Mouse (Mus musculus): ENCODE results near the gene Rgs2. TPM values are rescaled to one million over a fixed set of nuclear protein-coding genes. Genes with fewer than 3 reads are reported as not detected.

Rgs2 gene
- polyA plus RNA-seq, 1 experiment, result 1.6 TPM

GRCm38 (mm10) chr1:144002036-144002714 lies 1.8 kb downstream of the Rgs2 start:
- Histone ChIP-seq H3K4me1 (ENCODE audit: control insufficient read depth, insufficient read depth, insufficient read length, low read length) (no peaks in the 10 kb centered on the region), H3K36me3 (ENCODE audit: control insufficient read depth, insufficient read depth, low read length) (peaks cover 5% of the 10 kb centered on the region), H3K27me3 (ENCODE audit: control insufficient read depth, insufficient read depth, low read length) (no peaks in the 10 kb centered on the region), H3K27ac (ENCODE audit: insufficient read depth, low read depth, low read length) (peak overlapping the region; percentile 42), H3K4me3 (ENCODE audit: low read depth, low read length) (no peak overlapping the region)
- TF ChIP-seq POLR2A (IDR thresholded peaks at IDR 0.05; ENCODE audit: low read depth, low read length) (no peak), CTCF (IDR thresholded peaks at IDR 0.05; ENCODE audit: extremely low read depth, insufficient read length, insufficient replicate concordance, low read depth, low read length) (no peak)
- 78% methylated on average over 6 of the region's 6 CpGs for WGBS

DNA sequence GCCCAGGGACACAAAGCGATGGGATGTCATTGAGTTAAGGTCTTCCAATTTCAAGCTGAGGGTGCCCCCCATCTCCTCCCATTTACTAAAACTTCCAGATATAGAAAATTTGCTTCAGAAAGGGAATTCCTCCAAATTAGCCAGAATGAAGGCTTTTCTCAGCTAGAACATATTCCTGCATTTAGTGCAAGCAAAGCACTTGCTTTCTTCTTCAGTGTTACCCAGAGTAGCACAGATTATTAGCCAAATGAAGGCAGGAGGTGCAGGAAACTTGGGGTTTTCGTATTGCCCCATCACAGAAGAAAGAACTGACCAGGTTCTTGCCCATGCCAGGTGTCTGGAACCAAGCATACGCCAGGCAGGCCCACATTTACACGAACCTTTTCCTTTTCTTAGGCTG lies 3.7 kb downstream of the Rgs2 start:
- no peak for TF ChIP-seq POLR2A (IDR thresholded peaks at IDR 0.05; ENCODE audit: low read depth, low read length)
- no peak for TF ChIP-seq CTCF (IDR thresholded peaks at IDR 0.05; ENCODE audit: extremely low read depth, insufficient read length, insufficient replicate concordance, low read depth, low read length)
- Histone ChIP-seq H3K4me1 (ENCODE audit: control insufficient read depth, insufficient read depth, insufficient read length, low read length) (no peaks in the 10 kb centered on the region), H3K4me3 (ENCODE audit: low read depth, low read length) (no peak overlapping the region), H3K27me3 (ENCODE audit: control insufficient read depth, insufficient read depth, low read length) (no peaks in the 10 kb centered on the region), H3K36me3 (ENCODE audit: control insufficient read depth, insufficient read depth, low read length) (peaks cover 5% of the 10 kb centered on the region), H3K27ac (ENCODE audit: insufficient read depth, low read depth, low read length) (no peak overlapping the region)
- 79% methylated on average over 4 of the region's 4 CpGs for WGBS

GRCm38 (mm10) chr1:143999371-143999920 lies 4.5 kb downstream of the Rgs2 start:
- 70% methylated on average over 7 of the region's 7 CpGs for WGBS

GRCm38 (mm10) chr1:143993026-143993425 lies 10.9 kb downstream of the Rgs2 start:
- Histone ChIP-seq H3K4me1 (ENCODE audit: control insufficient read depth, insufficient read depth, insufficient read length, low read length) (no peaks in the 10 kb centered on the region), H3K27me3 (ENCODE audit: control insufficient read depth, insufficient read depth, low read length) (no peaks in the 10 kb centered on the region), H3K27ac (ENCODE audit: insufficient read depth, low read depth, low read length) (no peak overlapping the region), H3K36me3 (ENCODE audit: control insufficient read depth, insufficient read depth, low read length) (no peaks in the 10 kb centered on the region), H3K4me3 (ENCODE audit: low read depth, low read length) (no peak overlapping the region)
- 62% methylated on average over 1 of the region's 1 CpGs for WGBS
- TF ChIP-seq CTCF (IDR thresholded peaks at IDR 0.05; ENCODE audit: extremely low read depth, insufficient read length, insufficient replicate concordance, low read depth, low read length) (no peak), POLR2A (IDR thresholded peaks at IDR 0.05; ENCODE audit: low read depth, low read length) (no peak)

More at GRCm38 (mm10) chr1:143999371-143999920, 4.5 kb downstream of the Rgs2 start:
- H3K27ac ChIP-seq (ENCODE audit: insufficient read depth, low read depth, low read length), result peak overlapping the region; percentile 27; the same call in 1 of the 2 replicates
- H3K4me1 ChIP-seq (ENCODE audit: control insufficient read depth, insufficient read depth, insufficient read length, low read length), result no peaks in the 10 kb centered on the region
- TF ChIP-seq CTCF (IDR thresholded peaks at IDR 0.05; ENCODE audit: extremely low read depth, insufficient read length, insufficient replicate concordance, low read depth, low read length), result no peak
- TF ChIP-seq POLR2A (IDR thresholded peaks at IDR 0.05; ENCODE audit: low read depth, low read length), result no peak
- no peak overlapping the region for H3K4me3 ChIP-seq (ENCODE audit: low read depth, low read length)
- H3K27me3 ChIP-seq (ENCODE audit: control insufficient read depth, insufficient read depth, low read length), result no peaks in the 10 kb centered on the region
- peaks cover 5% of the 10 kb centered on the region for H3K36me3 ChIP-seq (ENCODE audit: control insufficient read depth, insufficient read depth, low read length)

DNA sequence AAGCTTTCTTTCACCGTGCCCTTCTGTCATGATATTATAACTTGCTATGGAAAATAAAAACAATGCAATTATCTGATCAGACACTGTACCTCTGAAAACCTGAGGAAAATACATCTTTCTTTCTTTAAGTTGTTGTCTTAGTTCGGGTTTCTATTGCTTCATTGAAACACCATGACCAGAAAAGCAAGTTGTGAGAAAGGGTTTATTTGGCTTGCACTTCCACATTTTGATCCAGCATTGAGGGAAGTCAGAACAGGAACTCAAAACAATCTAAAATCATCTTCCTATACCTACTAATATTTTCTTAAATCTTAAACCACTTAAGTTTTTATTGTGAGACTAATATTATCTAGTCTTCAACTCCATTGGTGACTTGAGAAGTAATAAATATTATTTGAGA lies 11.4 kb downstream of the Rgs2 start:
- H3K4me1 ChIP-seq (ENCODE audit: control insufficient read depth, insufficient read depth, insufficient read length, low read length), result no peaks in the 10 kb centered on the region
- no peaks in the 10 kb centered on the region for H3K27me3 ChIP-seq (ENCODE audit: control insufficient read depth, insufficient read depth, low read length)
- H3K36me3 ChIP-seq (ENCODE audit: control insufficient read depth, insufficient read depth, low read length), result no peaks in the 10 kb centered on the region
- no peak overlapping the region for H3K4me3 ChIP-seq (ENCODE audit: low read depth, low read length)
- TF ChIP-seq POLR2A (IDR thresholded peaks at IDR 0.05; ENCODE audit: low read depth, low read length) (no peak), CTCF (IDR thresholded peaks at IDR 0.05; ENCODE audit: extremely low read depth, insufficient read length, insufficient replicate concordance, low read depth, low read length) (no peak)
- H3K27ac ChIP-seq (ENCODE audit: insufficient read depth, low read depth, low read length), result no peak overlapping the region
- 73% methylated on average over 2 of the region's 2 CpGs for WGBS

- WGBS, result 35% methylated on average over 5 of the region's 5 CpGs
- no peaks in the 10 kb centered on the region for H3K36me3 ChIP-seq (ENCODE audit: control insufficient read depth, insufficient read depth, low read length)
These were observed 13.7 kb downstream of the Rgs2 start for GRCm38 (mm10) chr1:143990263-143990662.

DNA sequence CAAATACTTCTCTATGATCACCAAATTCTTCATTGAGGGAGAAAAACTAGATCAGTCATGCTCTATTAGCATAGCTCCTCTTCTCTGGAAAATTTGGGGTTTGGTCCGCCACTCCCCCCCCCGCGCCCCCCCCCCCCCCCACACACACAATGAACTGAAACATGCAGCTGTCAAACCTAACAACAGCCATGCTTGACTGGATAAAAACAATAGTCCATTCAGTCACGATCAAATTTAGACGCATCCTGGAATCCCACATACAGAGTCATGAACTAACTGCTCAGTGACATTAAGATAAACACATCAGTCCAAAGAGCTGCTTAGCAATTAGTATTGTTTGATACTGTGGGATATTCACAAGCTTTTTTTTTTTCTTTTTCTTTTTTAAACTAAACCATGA lies 14.2 kb downstream of the Rgs2 start:
- no peaks in the 10 kb centered on the region for H3K36me3 ChIP-seq (ENCODE audit: control insufficient read depth, insufficient read depth, low read length)
- H3K27ac ChIP-seq (ENCODE audit: insufficient read depth, low read depth, low read length), result no peak overlapping the region
- H3K4me3 ChIP-seq (ENCODE audit: low read depth, low read length), result no peak overlapping the region
- H3K4me1 ChIP-seq (ENCODE audit: control insufficient read depth, insufficient read depth, insufficient read length, low read length), result no peaks in the 10 kb centered on the region
- no peaks in the 10 kb centered on the region for H3K27me3 ChIP-seq (ENCODE audit: control insufficient read depth, insufficient read depth, low read length)
- 57% methylated on average over 5 of the region's 5 CpGs for WGBS
- TF ChIP-seq CTCF (IDR thresholded peaks at IDR 0.05; ENCODE audit: extremely low read depth, insufficient read length, insufficient replicate concordance, low read depth, low read length) (no peak), POLR2A (IDR thresholded peaks at IDR 0.05; ENCODE audit: low read depth, low read length) (no peak)

More at GRCm38 (mm10) chr1:143990263-143990662, 13.7 kb downstream of the Rgs2 start:
- TF ChIP-seq POLR2A (IDR thresholded peaks at IDR 0.05; ENCODE audit: low read depth, low read length), result no peak
- no peak for TF ChIP-seq CTCF (IDR thresholded peaks at IDR 0.05; ENCODE audit: extremely low read depth, insufficient read length, insufficient replicate concordance, low read depth, low read length)
- H3K4me1 ChIP-seq (ENCODE audit: control insufficient read depth, insufficient read depth, insufficient read length, low read length), result no peaks in the 10 kb centered on the region
- H3K27ac ChIP-seq (ENCODE audit: insufficient read depth, low read depth, low read length), result no peak overlapping the region
- H3K27me3 ChIP-seq (ENCODE audit: control insufficient read depth, insufficient read depth, low read length), result no peaks in the 10 kb centered on the region
- H3K4me3 ChIP-seq (ENCODE audit: low read depth, low read length), result no peak overlapping the region
